ENCODE assay signal across 8 mouse cellular contexts in genomic region chr2:162682674-162683073, GRCm38 (mm10). TPM values are rescaled to one million over a fixed set of nuclear protein-coding genes. Genes with fewer than 3 reads are reported as not detected.
A peak's percentile ranks its signal among the peaks of the same experiment; 100 is the strongest.
DNase-seq lines count a peak whose midpoint lies in the region; ATAC-seq and TF ChIP-seq lines count a peak whose summit lies in the region.

No protein-coding gene starts in this region.

- no peaks in the 10 kb centered on the region for H3K4me1 ChIP-seq in heart, adult 2 months (ENCODE audit: control insufficient read depth, insufficient read depth, low read length)
- no peaks in the 10 kb centered on the region for H3K4me1 ChIP-seq in heart, embryonic 11.5 days (ENCODE audit: control insufficient read depth, insufficient read depth, low read length)

- WGBS in heart, adult 2 months, result 7% methylated on average over 6 of the region's 6 CpGs
- 15% methylated on average over 6 of the region's 6 CpGs for WGBS in heart, embryonic 11.5 days (ENCODE audit: insufficient replicate concordance)

- H3K9ac ChIP-seq in heart, adult 2 months (ENCODE audit: low read depth, low read length), result no peak overlapping the region
- no peak overlapping the region for H3K9ac ChIP-seq in heart, embryonic 11.5 days (ENCODE audit: low read depth, low read length)

- H3K27ac ChIP-seq in heart, adult 2 months, result no peak overlapping the region
- no peak overlapping the region for H3K27ac ChIP-seq in heart, embryonic 11.5 days (ENCODE audit: low read depth, low read length)

- H3K36me3 ChIP-seq in heart, adult 2 months (ENCODE audit: control insufficient read depth, insufficient read depth, low read length), result no peaks in the 10 kb centered on the region
- H3K36me3 ChIP-seq in heart, embryonic 11.5 days (ENCODE audit: control insufficient read depth, insufficient read depth, low read length), result no peaks in the 10 kb centered on the region
- no peaks in the 10 kb centered on the region for H3K36me3 ChIP-seq in C2C12 (ENCODE audit: control insufficient read depth, insufficient read depth)

- TF ChIP-seq POLR2A in heart, adult 2 months (IDR thresholded peaks at IDR 0.05; ENCODE audit: insufficient read depth, low read depth, low read length), result no peak
- no peak for TF ChIP-seq POLR2A in brain, embryonic 14.5 days (IDR thresholded peaks at IDR 0.05; ENCODE audit: borderline replicate concordance, extremely low read depth, insufficient read depth, insufficient read length, poor library complexity, severe bottlenecking)

- TF ChIP-seq EP300 in heart, adult 2 months (IDR thresholded peaks at IDR 0.05; ENCODE audit: insufficient read depth, low read depth, low read length), result no peak

- ATAC-seq in heart, embryonic 11.5 days (replicated peaks; ENCODE audit: insufficient number of reproducible peaks, low FRiP score, low TSS enrichment), result no peak
- ATAC-seq in frontal cortex, adult (ENCODE audit: low TSS enrichment), result peak; percentile 88
- peak; percentile 85 for ATAC-seq in megakaryocyte-erythroid progenitor cell, adult 5-6 weeks (replicated peaks; ENCODE audit: low FRiP score, low TSS enrichment, poor library complexity, severe bottlenecking)

- no peaks in the 10 kb centered on the region for H3K79me2 ChIP-seq in heart, adult 2 months (replicated peaks; ENCODE audit: control insufficient read depth, insufficient read depth, low read length)
- H3K79me2 ChIP-seq in C2C12 (ENCODE audit: control insufficient read depth, insufficient read depth), result no peaks in the 10 kb centered on the region

- no peak overlapping the region for H3K4me2 ChIP-seq in heart, embryonic 11.5 days

- no peak overlapping the region for H3K4me3 ChIP-seq in heart, adult 2 months
- no peak overlapping the region for H3K4me3 ChIP-seq in heart, embryonic 11.5 days (ENCODE audit: low read depth, low read length)
- no peak overlapping the region for H3K4me3 ChIP-seq in C2C12 (ENCODE audit: insufficient read depth, poor library complexity, severe bottlenecking)

- TF ChIP-seq CTCF in heart, adult 2 months (IDR thresholded peaks at IDR 0.05), result peak; percentile 84
- TF ChIP-seq CTCF in C2C12 (IDR thresholded peaks at IDR 0.05; ENCODE audit: control insufficient read depth, insufficient read depth, insufficient read length), result peak; percentile 20
- peak; percentile 86 for TF ChIP-seq CTCF in brain, embryonic 14.5 days (IDR thresholded peaks at IDR 0.05; ENCODE audit: borderline replicate concordance, extremely low read depth, insufficient read depth, insufficient read length)

- no peaks in the 10 kb centered on the region for H3K27me3 ChIP-seq in heart, adult 2 months (ENCODE audit: control insufficient read depth, insufficient read depth, low read length)
- no peaks in the 10 kb centered on the region for H3K27me3 ChIP-seq in heart, embryonic 11.5 days (ENCODE audit: control insufficient read depth, insufficient read depth, low read length)
- no peaks in the 10 kb centered on the region for H3K27me3 ChIP-seq in C2C12 (ENCODE audit: control insufficient read depth, insufficient read depth, insufficient read length)

- no peaks in the 10 kb centered on the region for H3K9me3 ChIP-seq in heart, embryonic 11.5 days (replicated peaks; ENCODE audit: control insufficient read depth, low read length)

- intact Hi-C loops in heart, adult 2 months (cut with DNase I), result loop anchor here (5.0 to 10.0 kb wide), 2 partner anchors 1018 to 1210 kb away; no protein-coding TSS in a partner anchor

- H3K79me3 ChIP-seq in C2C12 (ENCODE audit: low read depth), result no peaks in the 10 kb centered on the region

- no peak overlapping the region for H3ac ChIP-seq in C2C12 (ENCODE audit: control insufficient read depth, insufficient read length, low read depth)

- DNase-seq in heart, adult 2 months, result peak; percentile 11 to 27
- DNase-seq in brain, embryonic 14.5 days (ENCODE audit: low read depth), result peak; percentile 56
- DNase-seq in layer of hippocampus, adult 9-10 months (ENCODE audit: low spot score), result peak; percentile 27
- no peak for DNase-seq in yolk sac, embryonic 10.5 days (ENCODE audit: low spot score)

TF ChIP-seq in C2C12, 6 proteins besides CTCF, POLR2A, EP300 and RAD21:
- no peak for TF ChIP-seq MAX (IDR thresholded peaks at IDR 0.05)
- no peak for TF ChIP-seq MYOG (IDR thresholded peaks at IDR 0.05; ENCODE audit: control insufficient read depth, extremely low read depth, insufficient read length)
- TF ChIP-seq MYOD1 (IDR thresholded peaks at IDR 0.05; ENCODE audit: control insufficient read depth, insufficient read length, low read depth), result no peak
- no peak for TF ChIP-seq USF1 (IDR thresholded peaks at IDR 0.05; ENCODE audit: low read depth)

RNA-seq across cellular contexts. Expression of gene Ptprt, which starts 21.7 kb away (rescaled TPM):
- total RNA-seq in heart, adult 2 months (2021), result under 1 TPM; 0.08 to 0.36 TPM
- 0.02 and 0.09 TPM in 2 replicates for polyA plus RNA-seq in heart, adult 2 months (2012; rRNA removed)
- 0.23 and 0.66 TPM in 2 replicates for polyA plus RNA-seq in heart, embryonic 11.5 days (2014; fragmentation: Nextera tagmentation; extraction: Ambion mirVana)
- polyA plus RNA-seq in C2C12 (2012; fragmentation: generic; extraction: Trizol), result not detected
- 5.7 and 14.8 TPM in 2 replicates for polyA plus RNA-seq in brain, embryonic 14.5 days (2012; rRNA removed)
- not detected in 2 replicates for total RNA-seq in megakaryocyte-erythroid progenitor cell, adult 5-6 weeks (2014; fragmentation: Nextera tagmentation)
- total RNA-seq in megakaryocyte-erythroid progenitor cell, adult 5-6 weeks (2017), result not detected in 2 replicates

Comparison
In these comparisons a context has a peak if more than half of its experiments do, and no peak if none do; other contexts are left out.
1. CTCF ChIP-seq: peak in every context shown above with its lines; median percentile 86 in brain, embryonic 14.5 days; 84 in heart, adult 2 months; 20 in C2C12.